Mouse (Mus musculus) hindbrain, embryonic 10.5 days (tissue): Measurements from ENCODE around the gene Sf3b4. TPM values are rescaled to one million over a fixed set of nuclear protein-coding genes. Genes with fewer than 3 reads are reported as not detected.
"Not testable (repeated sequence)": the region's sequence is repeated elsewhere in the genome, so short reads cannot be mapped to it uniquely, and the experiment has no call there.

Source experiments
- DNase-seq: peaks from one replicate; pipeline ENCODE4 v3.0.0-alpha.2; 2017; ENCODE audit warnings: low spot score
- H3K27ac ChIP-seq: fragments of 300-500 bp; sonication (generic); 2 replicates; pipeline ENCODE4 v1.5.1; 2016; ENCODE audit warnings: mild to moderate bottlenecking, moderate library complexity
- H3K27me3 ChIP-seq: fragments of 300-500 bp; sonication (generic); 2 replicates; pipeline ENCODE4 v1.6.1; 2016; ENCODE audit warnings: mild to moderate bottlenecking; ENCODE audit not compliant: poor library complexity, insufficient read depth, severe bottlenecking
- H3K36me3 ChIP-seq: fragments of 300-500 bp; sonication (generic); 2 replicates; pipeline ENCODE4 v1.6.1; 2016; ENCODE audit warnings: mild to moderate bottlenecking, moderate library complexity
- H3K4me1 ChIP-seq: fragments of 300-500 bp; sonication (generic); replicated peaks from 2 replicates; pipeline ENCODE4 v1.6.1; 2016; ENCODE audit warnings: mild to moderate bottlenecking
- H3K4me3 ChIP-seq: fragments of 300-500 bp; sonication (generic); 2 replicates; pipeline ENCODE4 v1.5.1; 2016; ENCODE audit warnings: mild to moderate bottlenecking, moderate library complexity
- H3K9me3 ChIP-seq: fragments of 300-500 bp; sonication (generic); 2 replicates; pipeline ENCODE4 v1.6.1; 2016; ENCODE audit warnings: mild to moderate bottlenecking, moderate library complexity
- WGBS: fragments of 180-500 bp; shearing (Covaris S2); methylation state at CpG from one replicate; pipeline ENCODE4 v1.1.7; 2016; 5-methylcytosine and 5-hydroxymethylcytosine counted together
- polyA plus RNA-seq: library from polyadenylated mRNA; unstranded; fragments of >200 nt; fragmentation: Nextera tagmentation; extraction: Ambion mirVana; gene quantifications from 2 replicates; pipeline ENCODE4 v1.2.1, GENCODE M21; 2016

Sf3b4 gene
- polyA plus RNA-seq, 1 experiment from 2014 or later = 250 TPM

DNA sequence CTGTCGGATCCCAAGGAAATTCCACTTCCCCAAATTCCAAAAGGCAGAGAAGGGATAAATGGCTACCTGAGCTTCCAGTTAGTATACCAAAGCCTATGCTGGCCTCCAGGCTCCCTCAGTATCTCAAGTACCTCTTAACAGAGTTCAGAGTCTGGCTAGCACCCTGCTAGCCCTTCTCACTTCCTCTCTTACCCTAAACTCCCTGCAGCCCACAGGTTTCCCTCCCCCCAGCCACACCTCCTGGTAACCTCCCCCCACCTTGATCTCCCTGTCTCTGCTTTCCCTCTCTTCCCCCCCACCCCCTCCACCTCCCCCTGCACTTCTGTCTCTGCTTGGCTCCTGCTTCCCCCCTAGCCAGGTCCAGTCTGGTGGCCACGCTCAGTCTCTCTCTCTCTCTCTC, 27.6 kb downstream of the Sf3b4 start:
- Histone ChIP-seq H3K27me3 (peaks cover 7% of the 10 kb centered on the region; the same call in 1 of the 2 replicates), H3K27ac (no peak overlapping the region), H3K36me3 (peaks cover 9% of the 10 kb centered on the region; the same call in 1 of the 2 replicates), H3K4me3 (no peak overlapping the region), H3K9me3 (peaks cover 5% of the 10 kb centered on the region), H3K4me1 (peaks cover 20% of the 10 kb centered on the region)
- 73% methylated on average over 2 of the region's 2 CpGs for WGBS
- no peak for DNase-seq

DNA sequence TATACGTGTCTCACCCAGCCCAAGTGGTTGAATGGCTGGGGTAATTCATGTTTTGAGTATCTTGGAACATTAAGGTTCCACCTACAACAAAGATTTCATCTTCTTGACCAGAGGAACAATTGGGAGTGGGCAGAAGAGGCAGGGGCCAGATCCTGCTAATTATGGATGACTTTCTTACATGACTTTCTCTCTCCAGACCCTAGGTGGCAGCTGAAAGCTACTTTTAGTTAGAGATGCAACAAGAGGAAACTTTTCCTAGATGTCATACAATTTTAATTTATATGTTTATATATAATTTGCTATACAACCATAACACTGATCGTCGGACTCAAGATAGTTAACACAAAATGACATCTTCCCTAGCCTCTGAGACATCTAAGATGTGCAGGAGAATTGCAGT, 35.7 kb downstream of the Sf3b4 start:
- DNase-seq = no peak
- no peak overlapping the region for H3K27ac ChIP-seq
- no peaks in the 10 kb centered on the region for H3K36me3 ChIP-seq
- H3K4me3 ChIP-seq = no peak overlapping the region
- peaks cover 6% of the 10 kb centered on the region for H3K4me1 ChIP-seq
- no peaks in the 10 kb centered on the region for H3K27me3 ChIP-seq
- WGBS = 89% methylated on average over 3 of the region's 3 CpGs
- H3K9me3 ChIP-seq = no peaks in the 10 kb centered on the region

DNA sequence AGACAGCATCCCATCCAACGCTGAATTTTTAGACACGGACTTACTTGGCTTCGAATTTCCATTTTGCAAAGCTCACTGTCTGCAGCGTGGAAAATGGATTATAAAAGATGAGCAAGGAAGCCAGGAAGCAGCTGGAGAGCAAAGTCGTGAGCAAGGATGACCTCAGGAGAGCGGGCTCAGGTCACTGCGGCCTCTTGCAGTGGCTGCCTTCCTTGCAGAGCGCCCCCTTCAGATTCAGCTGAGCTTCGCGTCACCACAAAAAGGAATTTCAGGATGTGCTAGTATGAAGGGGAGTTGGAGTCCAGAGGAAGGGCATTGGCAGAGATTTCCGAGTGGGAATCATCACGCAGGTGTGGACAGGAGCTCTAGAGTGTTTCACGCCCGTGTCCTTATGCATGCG, 37.1 kb downstream of the Sf3b4 start:
- H3K27ac ChIP-seq = no peak overlapping the region
- WGBS = 23% methylated on average over 15 of the region's 15 CpGs
- no peaks in the 10 kb centered on the region for H3K9me3 ChIP-seq
- H3K4me3 ChIP-seq = no peak overlapping the region; the same call in 1 of the 2 replicates
- no peaks in the 10 kb centered on the region for H3K36me3 ChIP-seq
- peak; percentile 20 for DNase-seq
- H3K27me3 ChIP-seq = no peaks in the 10 kb centered on the region
- peaks cover 6% of the 10 kb centered on the region for H3K4me1 ChIP-seq

DNA sequence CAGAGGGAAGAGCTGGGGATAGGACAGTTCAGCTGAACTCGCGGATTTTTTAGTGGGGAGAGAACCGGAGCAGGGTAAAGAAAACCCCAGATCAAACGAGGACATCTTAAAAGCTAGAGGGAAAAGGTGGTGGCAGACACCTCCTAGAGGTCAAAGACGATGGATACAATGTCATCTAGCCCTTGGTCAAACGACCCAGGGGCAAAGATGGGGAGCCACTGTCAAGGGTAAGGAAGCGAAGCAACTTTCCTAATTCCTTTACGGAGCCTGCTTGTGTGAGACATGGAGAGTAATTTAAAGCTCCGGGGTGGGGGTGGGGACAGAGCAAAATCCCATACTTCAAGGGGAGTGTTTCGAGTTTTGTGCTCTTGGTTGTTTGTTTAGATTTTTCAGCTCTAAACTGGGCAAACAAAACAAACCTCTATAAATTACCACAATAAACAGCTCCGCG, 47.1 kb downstream of the Sf3b4 start:
- Histone ChIP-seq H3K4me3 (peak overlapping the region; percentile 68), H3K9me3 (no peaks in the 10 kb centered on the region), H3K4me1 (peaks cover 53% of the 10 kb centered on the region), H3K27me3 (peaks cover 4% of the 10 kb centered on the region; the same call in 1 of the 2 replicates), H3K36me3 (no peaks in the 10 kb centered on the region), H3K27ac (peak overlapping the region; percentile 97)
- under 1% methylated on average over 12 of the region's 12 CpGs for WGBS
- DNase-seq = peak; percentile 49

DNA sequence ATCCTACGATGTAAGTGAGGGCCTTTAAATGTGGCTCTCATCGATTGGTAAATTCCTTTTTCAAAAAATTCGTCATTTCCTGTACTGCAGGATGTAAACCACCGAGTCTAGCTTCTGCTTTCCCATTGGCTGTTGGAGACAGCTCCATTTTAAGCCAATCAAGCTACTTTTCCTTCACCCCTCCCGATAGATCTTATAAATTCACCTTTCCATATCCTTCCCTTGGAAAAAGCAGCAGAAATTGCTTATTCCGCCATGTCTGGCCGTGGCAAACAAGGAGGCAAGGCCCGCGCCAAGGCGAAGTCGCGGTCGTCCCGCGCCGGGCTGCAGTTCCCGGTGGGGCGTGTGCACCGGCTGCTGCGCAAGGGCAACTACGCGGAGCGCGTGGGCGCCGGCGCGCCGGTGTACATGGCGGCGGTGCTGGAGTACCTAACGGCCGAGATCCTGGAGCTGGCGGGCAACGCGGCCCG, 47.6 kb downstream of the Sf3b4 start, which contains the start of the genes Bola1 and Hist2h2ab:
Bola1 (minus strand) TSS at position 49 of the 470 bp plus-strand sequence.
Hist2h2ab (plus strand) TSS at position 205 of the 470 bp plus-strand sequence.
- Histone ChIP-seq H3K4me3 (peak within 1 kb of the TSS; percentile 68), H3K36me3 (no peaks in the 10 kb centered on the region), H3K9me3 (no peaks in the 10 kb centered on the region), H3K27ac (peak within 1 kb of the TSS; percentile 97), H3K4me1 (peaks cover 55% of the 10 kb centered on the region), H3K27me3 (peaks cover 4% of the 10 kb centered on the region; the same call in 1 of the 2 replicates)
- peak; percentile 75 for DNase-seq
- under 1% methylated on average over 37 of the region's 37 CpGs for WGBS

DNA sequence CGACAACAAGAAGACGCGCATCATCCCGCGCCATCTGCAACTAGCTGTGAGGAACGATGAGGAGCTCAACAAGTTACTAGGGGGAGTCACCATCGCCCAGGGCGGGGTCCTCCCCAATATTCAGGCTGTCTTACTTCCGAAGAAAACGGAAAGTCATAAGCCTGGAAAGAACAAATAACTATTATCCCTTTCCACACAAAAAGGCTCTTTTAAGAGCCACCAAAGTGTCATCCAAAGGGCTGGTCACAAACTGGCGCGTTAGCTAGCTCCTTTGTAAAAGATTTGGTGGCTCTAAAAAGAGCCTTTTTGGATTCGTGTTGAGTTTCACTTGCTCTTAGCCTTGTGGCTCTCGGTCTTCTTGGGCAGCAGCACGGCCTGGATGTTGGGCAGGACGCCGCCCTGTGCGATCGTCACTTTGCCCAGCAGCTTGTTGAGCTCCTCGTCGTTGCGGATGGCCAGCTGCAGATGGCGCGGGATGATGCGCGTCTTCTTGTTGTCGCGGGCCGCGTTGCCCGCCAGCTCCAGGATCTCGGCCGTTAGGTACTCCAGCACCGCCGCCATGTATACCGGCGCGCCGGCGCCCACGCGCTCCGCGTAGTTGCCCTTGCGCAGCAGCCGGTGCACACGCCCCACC, 48.1 kb downstream of the Sf3b4 start:
- under 1% methylated on average over 38 of the region's 47 CpGs for WGBS
- Histone ChIP-seq H3K4me3 (peak overlapping the region; percentile 68), H3K27ac (peak overlapping the region; percentile 97), H3K4me1 (peaks cover 60% of the 10 kb centered on the region)
- DNase-seq = peak; percentile 50
- H3K27me3 ChIP-seq, H3K9me3 ChIP-seq, H3K36me3 ChIP-seq: not testable (repeated sequence)

DNA sequence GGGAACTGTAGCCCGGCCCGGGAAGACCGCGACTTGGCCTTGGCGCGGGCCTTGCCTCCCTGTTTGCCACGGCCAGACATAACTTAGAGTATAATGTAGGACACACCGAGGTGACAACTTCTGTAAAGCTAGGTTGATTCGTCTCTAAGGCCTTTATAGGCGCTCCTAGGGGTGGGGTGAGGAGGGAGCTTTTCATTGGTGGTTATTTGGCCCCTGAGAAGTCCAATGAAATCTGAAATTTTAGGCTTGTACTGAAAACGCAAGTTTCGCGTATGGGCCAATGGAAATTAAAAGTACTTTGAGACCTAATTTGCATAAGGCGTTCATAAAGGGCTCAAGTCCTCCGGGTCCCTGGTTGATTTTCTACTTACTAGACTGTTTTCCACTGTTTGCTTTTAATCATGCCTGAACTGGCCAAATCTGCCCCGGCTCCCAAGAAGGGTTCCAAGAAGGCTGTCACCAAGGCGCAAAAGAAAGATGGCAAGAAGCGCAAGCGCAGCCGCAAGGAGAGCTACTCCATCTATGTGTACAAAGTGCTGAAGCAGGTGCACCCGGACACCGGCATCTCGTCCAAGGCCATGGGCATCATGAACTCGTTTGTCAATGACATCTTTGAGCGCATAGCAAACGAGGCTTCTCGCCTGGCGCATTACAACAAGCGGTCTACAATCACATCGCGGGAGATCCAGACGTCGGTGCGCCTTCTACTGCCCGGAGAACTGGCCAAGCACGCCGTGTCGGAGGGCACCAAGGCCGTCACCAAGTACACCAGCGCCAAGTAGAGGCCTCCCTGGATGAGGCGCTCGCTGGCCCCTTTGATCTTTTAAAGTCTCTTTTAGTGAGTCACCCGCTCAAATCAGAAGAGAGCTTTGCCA, 48.9 kb downstream of the Sf3b4 start, which contains the start of the genes Hist2h2ac and Hist2h2be:
Hist2h2ac (minus strand) TSS at position 116 of the 875 bp plus-strand sequence.
Hist2h2be (plus strand) TSS at position 355 of the 875 bp plus-strand sequence.
- peaks cover 64% of the 10 kb centered on the region for H3K4me1 ChIP-seq
- under 1% methylated on average over 43 of the region's 43 CpGs for WGBS
- H3K9me3 ChIP-seq = no peaks in the 10 kb centered on the region
- H3K27me3 ChIP-seq = no peaks in the 10 kb centered on the region
- H3K4me3 ChIP-seq = peak within 1 kb of the TSS; percentile 68
- H3K36me3 ChIP-seq = no peaks in the 10 kb centered on the region
- DNase-seq = peak; percentile 82
- H3K27ac ChIP-seq = peak within 1 kb of the TSS; percentile 97

DNA sequence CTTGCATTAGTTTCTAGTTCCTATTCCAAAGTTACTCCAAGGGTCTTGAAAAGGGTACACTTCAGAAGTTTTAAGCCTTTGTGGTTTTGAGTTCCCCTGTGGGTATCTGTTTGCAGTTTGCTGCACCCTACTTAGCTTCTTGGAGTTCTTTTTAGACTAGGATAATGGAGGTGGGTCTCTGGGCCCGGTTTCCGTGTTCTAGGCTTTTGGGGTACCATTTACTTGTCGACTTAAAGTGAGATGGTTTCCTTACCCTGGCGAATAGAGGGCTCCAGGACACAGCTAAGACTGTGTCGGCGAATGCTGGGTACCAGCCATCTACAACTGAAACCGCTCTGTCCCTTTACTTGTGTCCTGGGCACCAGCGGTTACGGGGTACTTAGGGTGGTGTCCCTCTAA, 49.5 kb downstream of the Sf3b4 start:
- WGBS = 19% methylated on average over 9 of the region's 9 CpGs
- Histone ChIP-seq H3K27ac (peak overlapping the region; percentile 97), H3K4me3 (peak overlapping the region; percentile 68), H3K36me3 (no peaks in the 10 kb centered on the region), H3K4me1 (peaks cover 62% of the 10 kb centered on the region), H3K9me3 (no peaks in the 10 kb centered on the region), H3K27me3 (no peaks in the 10 kb centered on the region)
- peak; percentile 19 for DNase-seq

DNA sequence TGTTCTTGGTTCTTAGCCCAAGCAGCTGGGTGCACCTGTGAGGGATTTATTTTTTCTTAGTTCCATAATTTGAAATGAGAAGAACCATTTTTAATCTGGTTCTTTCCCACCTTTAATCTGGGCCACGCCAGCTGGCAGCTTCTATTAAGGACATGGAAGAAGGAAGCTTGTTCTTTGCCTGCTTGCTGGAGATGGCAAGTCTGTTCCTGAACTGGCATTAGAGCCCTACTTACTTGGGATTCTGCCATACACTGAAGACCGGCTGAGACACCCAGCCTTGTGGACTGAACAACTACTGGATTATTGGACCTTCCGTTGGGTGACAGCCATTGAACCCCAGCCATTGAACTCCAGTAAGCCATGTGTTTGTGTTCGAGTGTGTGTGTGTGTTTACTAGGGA, 50.6 kb downstream of the Sf3b4 start:
- no peak for DNase-seq
- Histone ChIP-seq H3K4me1 (peaks cover 69% of the 10 kb centered on the region), H3K9me3 (no peaks in the 10 kb centered on the region), H3K27ac (0 out of 2 replicates have a peak overlapping the region, but pooled peaks have one; percentile 35), H3K4me3 (peak overlapping the region; percentile 68), H3K27me3 (no peaks in the 10 kb centered on the region), H3K36me3 (no peaks in the 10 kb centered on the region)
- 92% methylated on average over 4 of the region's 4 CpGs for WGBS

DNA sequence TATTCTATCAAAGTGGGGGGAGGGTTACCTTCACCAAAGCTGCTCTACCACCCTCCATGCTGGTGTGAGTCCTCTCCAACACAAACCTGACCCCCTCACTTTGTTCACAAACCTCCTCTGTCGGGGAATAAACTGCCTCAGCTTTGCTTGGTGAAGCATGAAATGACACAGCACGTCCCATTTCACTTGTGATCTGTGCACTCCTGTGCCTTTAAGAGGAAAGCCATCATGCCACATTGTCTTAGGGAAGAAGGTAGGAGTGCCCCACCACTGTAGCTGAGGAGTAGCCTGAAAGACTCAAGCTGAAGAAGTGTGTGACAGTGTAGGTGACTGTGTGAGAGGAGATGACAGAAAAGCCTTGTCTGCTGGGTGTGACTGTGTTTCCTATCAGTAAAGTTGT, 53.3 kb downstream of the Sf3b4 start:
- H3K36me3 ChIP-seq = no peaks in the 10 kb centered on the region
- no peaks in the 10 kb centered on the region for H3K27me3 ChIP-seq
- H3K9me3 ChIP-seq = no peaks in the 10 kb centered on the region
- no peak for DNase-seq
- WGBS = 22% methylated on average over 2 of the region's 2 CpGs
- peak overlapping the region; percentile 24; the same call in 1 of the 2 replicates for H3K4me3 ChIP-seq
- peaks cover 58% of the 10 kb centered on the region for H3K4me1 ChIP-seq
- H3K27ac ChIP-seq = peak overlapping the region; percentile 9; the same call in 1 of the 2 replicates
